ENCODE assay signal across 8 mouse cellular contexts in genomic region chr11:98742397-98743291, GRCm38 (mm10). TPM values are rescaled to one million over a fixed set of nuclear protein-coding genes. Genes with fewer than 3 reads are reported as not detected.
A peak's percentile ranks its signal among the peaks of the same experiment; 100 is the strongest.
DNase-seq lines count a peak whose midpoint lies in the region; ATAC-seq and TF ChIP-seq lines count a peak whose summit lies in the region.

No protein-coding gene starts in this region.

- H3K27me3 ChIP-seq in C2C12 (ENCODE audit: control insufficient read depth, insufficient read depth, insufficient read length), result no peaks in the 10 kb centered on the region
- no peaks in the 10 kb centered on the region for H3K27me3 ChIP-seq in heart, embryonic 11.5 days (ENCODE audit: control insufficient read depth, insufficient read depth, low read length)
- peaks cover 7% of the 10 kb centered on the region; the same call in 1 of the 2 replicates for H3K27me3 ChIP-seq in midbrain, embryonic 10.5 days (ENCODE audit: low read depth, poor library complexity, severe bottlenecking)

- peak overlapping the region; percentile 19 for H3ac ChIP-seq in C2C12 (ENCODE audit: control insufficient read depth, insufficient read length, low read depth)

- peaks cover 66% of the 10 kb centered on the region for H3K4me1 ChIP-seq in heart, embryonic 11.5 days (ENCODE audit: control insufficient read depth, insufficient read depth, low read length)
- peaks cover 95% of the 10 kb centered on the region for H3K4me1 ChIP-seq in midbrain, embryonic 10.5 days

- H3K4me2 ChIP-seq in heart, embryonic 11.5 days, result peak overlapping the region; percentile 81

- no peak for ATAC-seq in heart, embryonic 11.5 days (replicated peaks; ENCODE audit: insufficient number of reproducible peaks, low FRiP score, low TSS enrichment)

- peak; percentile 77 for DNase-seq in cerebellum, adult 11-12 months
- DNase-seq in cerebellum, postnatal 4 days (ENCODE audit: low spot score in 2 of 2), result no peak
- DNase-seq in cerebellum, postnatal 25 days, result peak; percentile 60 to 61
- DNase-seq in kidney, postnatal 10 days, result peak; percentile 66
- DNase-seq in midbrain, embryonic 10.5 days (ENCODE audit: low spot score), result peak; percentile 51
- no peak for DNase-seq in spleen, adult 18-20 months

- no peaks in the 10 kb centered on the region for H3K9me3 ChIP-seq in heart, embryonic 11.5 days (replicated peaks; ENCODE audit: control insufficient read depth, low read length)
- H3K9me3 ChIP-seq in midbrain, embryonic 10.5 days (replicated peaks), result no peaks in the 10 kb centered on the region

- peak overlapping the region; percentile 98 for H3K9ac ChIP-seq in heart, embryonic 11.5 days (ENCODE audit: low read depth, low read length)

- 3% methylated on average over 21 of the region's 21 CpGs for whole genome bisulfite sequencing in heart, embryonic 11.5 days (ENCODE audit: insufficient replicate concordance)
- 7% methylated on average over 21 of the region's 21 CpGs for WGBS in midbrain, embryonic 10.5 days

- H3K79me3 ChIP-seq in C2C12 (ENCODE audit: low read depth), result peaks cover 1% of the 10 kb centered on the region

- peak overlapping the region; percentile 93 for H3K27ac ChIP-seq in heart, embryonic 11.5 days (ENCODE audit: low read depth, low read length)
- peak overlapping the region; percentile 98 for H3K27ac ChIP-seq in midbrain, embryonic 10.5 days (replicated peaks)

- no peaks in the 10 kb centered on the region for H3K36me3 ChIP-seq in C2C12 (ENCODE audit: control insufficient read depth, insufficient read depth)
- no peaks in the 10 kb centered on the region for H3K36me3 ChIP-seq in heart, embryonic 11.5 days (ENCODE audit: control insufficient read depth, insufficient read depth, low read length)
- no peaks in the 10 kb centered on the region for H3K36me3 ChIP-seq in midbrain, embryonic 10.5 days

- H3K79me2 ChIP-seq in C2C12 (ENCODE audit: control insufficient read depth, insufficient read depth), result peaks cover 16% of the 10 kb centered on the region

- TF ChIP-seq CTCF in C2C12 (IDR thresholded peaks at IDR 0.05; ENCODE audit: control insufficient read depth, insufficient read depth, insufficient read length), result no peak

- H3K4me3 ChIP-seq in C2C12 (ENCODE audit: insufficient read depth, poor library complexity, severe bottlenecking), result peak overlapping the region; percentile 68
- peak overlapping the region; percentile 89 for H3K4me3 ChIP-seq in heart, embryonic 11.5 days (ENCODE audit: low read depth, low read length)
- peak overlapping the region; percentile 83 for H3K4me3 ChIP-seq in midbrain, embryonic 10.5 days

TF ChIP-seq in C2C12, 6 proteins besides CTCF, POLR2A, EP300 and RAD21:
- TF ChIP-seq FOSL1 (IDR thresholded peaks at IDR 0.05; ENCODE audit: insufficient read depth, low read length, poor library complexity, severe bottlenecking) (no peak), MYOG (IDR thresholded peaks at IDR 0.05; ENCODE audit: control insufficient read depth, extremely low read depth, insufficient read length) (no peak), USF1 (IDR thresholded peaks at IDR 0.05; ENCODE audit: low read depth) (no peak), MYOD1 (IDR thresholded peaks at IDR 0.05; ENCODE audit: control insufficient read depth, insufficient read length, low read depth) (no peak), CEBPB (IDR thresholded peaks at IDR 0.05; ENCODE audit: low read depth) (no peak), MAX (IDR thresholded peaks at IDR 0.05) (no peak)

RNA-seq across cellular contexts. Expression of gene Thra, which starts 2.2 kb away (rescaled TPM):
- polyA plus RNA-seq in C2C12 (2012; fragmentation: generic; extraction: Trizol), result 28.1 TPM
- polyA plus RNA-seq in heart, embryonic 11.5 days (2014; fragmentation: Nextera tagmentation; extraction: Ambion mirVana), result 32.2 and 35.7 TPM in 2 replicates
- 9.5 and 15.6 TPM in 2 replicates for polyA plus RNA-seq in midbrain, embryonic 10.5 days (2016; fragmentation: Nextera tagmentation; extraction: Ambion mirVana)

RNA-seq across cellular contexts. Expression of gene Med24, which starts 13.4 kb away (rescaled TPM):
- polyA plus RNA-seq in C2C12 (2012; fragmentation: generic; extraction: Trizol), result 33.1 TPM
- polyA plus RNA-seq in heart, embryonic 11.5 days (2014; fragmentation: Nextera tagmentation; extraction: Ambion mirVana), result 31.6 and 42.1 TPM in 2 replicates
- 74.1 and 82.2 TPM in 2 replicates for polyA plus RNA-seq in midbrain, embryonic 10.5 days (2016; fragmentation: Nextera tagmentation; extraction: Ambion mirVana)

RNA-seq across cellular contexts. Expression of gene Nr1d1, which starts 32.5 kb away (rescaled TPM):
- 22.3 TPM for polyA plus RNA-seq in C2C12 (2012; fragmentation: generic; extraction: Trizol)
- 5.6 and 6.4 TPM in 2 replicates for polyA plus RNA-seq in heart, embryonic 11.5 days (2014; fragmentation: Nextera tagmentation; extraction: Ambion mirVana)
- 1.4 TPM in 2 replicates for polyA plus RNA-seq in midbrain, embryonic 10.5 days (2016; fragmentation: Nextera tagmentation; extraction: Ambion mirVana)

RNA-seq across cellular contexts. Expression of gene Csf3, which starts 41.6 kb away (rescaled TPM):
- polyA plus RNA-seq in C2C12 (2012; fragmentation: generic; extraction: Trizol), result not detected
- polyA plus RNA-seq in heart, embryonic 11.5 days (2014; fragmentation: Nextera tagmentation; extraction: Ambion mirVana), result not detected in 2 replicates
- not detected in 2 replicates for polyA plus RNA-seq in midbrain, embryonic 10.5 days (2016; fragmentation: Nextera tagmentation; extraction: Ambion mirVana)

RNA-seq across cellular contexts. Expression of gene Msl1, which starts 52.7 kb away (rescaled TPM):
- 40.5 TPM for polyA plus RNA-seq in C2C12 (2012; fragmentation: generic; extraction: Trizol)
- polyA plus RNA-seq in heart, embryonic 11.5 days (2014; fragmentation: Nextera tagmentation; extraction: Ambion mirVana), result 15.9 and 17.1 TPM in 2 replicates
- 22.9 and 24.3 TPM in 2 replicates for polyA plus RNA-seq in midbrain, embryonic 10.5 days (2016; fragmentation: Nextera tagmentation; extraction: Ambion mirVana)

Comparison
In these comparisons a context has a peak if more than half of its experiments do, and no peak if none do; other contexts are left out.
1. DNase-seq: peak in cerebellum, adult 11-12 months (single experiment), cerebellum, postnatal 25 days (2 of 2), kidney, postnatal 10 days (single experiment) and midbrain, embryonic 10.5 days (single experiment); none in cerebellum, postnatal 4 days (0 of 2) and spleen, adult 18-20 months (0 of 2).
2. Peak in every context shown above with its lines, with median percentiles within 50 percentile points of each other: H3K4me3 ChIP-seq.